Mouse (Mus musculus) left cerebral cortex, adult 11 months (tissue): ENCODE data around the gene Plekhh2.
"Not testable (repeated sequence)": the region's sequence is repeated elsewhere in the genome, so short reads cannot be mapped to it uniquely, and the experiment has no call there.

Experiments used
- DNase-seq: peaks from one replicate; pipeline ENCODE4 v3.0.0; 2022; ENCODE audit warnings: low spot score

The Plekhh2 gene

GRCm38 (mm10) chr17:84512516-84513085, 906 bp downstream of the Plekhh2 start:
- DNase-seq = no peak

- no peak for DNase-seq
Measured at GRCm38 (mm10) chr17:84515901-84516300, 4.2 kb downstream of the Plekhh2 start.

GRCm38 (mm10) chr17:84519346-84519745, 7.7 kb downstream of the Plekhh2 start:
- no peak for DNase-seq

GRCm38 (mm10) chr17:84520057-84520456, 8.4 kb downstream of the Plekhh2 start:
- no peak for DNase-seq

- no peak for DNase-seq
Measured at GRCm38 (mm10) chr17:84529356-84529755, 17.7 kb downstream of the Plekhh2 start.

- no peak for DNase-seq
Measured at GRCm38 (mm10) chr17:84530202-84530796, 18.6 kb downstream of the Plekhh2 start.

- DNase-seq = no peak
Measured at GRCm38 (mm10) chr17:84532909-84533499, 21.3 kb downstream of the Plekhh2 start.

GRCm38 (mm10) chr17:84533841-84534240, 22.1 kb downstream of the Plekhh2 start:
- no peak for DNase-seq

- DNase-seq = no peak
Measured at GRCm38 (mm10) chr17:84534632-84535031, 22.9 kb downstream of the Plekhh2 start.

GRCm38 (mm10) chr17:84535226-84535625, 23.5 kb downstream of the Plekhh2 start:
- no peak for DNase-seq

GRCm38 (mm10) chr17:84537301-84537700, 25.6 kb downstream of the Plekhh2 start:
- DNase-seq = no peak

GRCm38 (mm10) chr17:84537966-84538365, 26.3 kb downstream of the Plekhh2 start:
- no peak for DNase-seq

GRCm38 (mm10) chr17:84540603-84541002, 28.9 kb downstream of the Plekhh2 start:
- DNase-seq = no peak

GRCm38 (mm10) chr17:84550902-84551877, 39.5 kb downstream of the Plekhh2 start:
- DNase-seq = peak; percentile 36

- no peak for DNase-seq
Measured at GRCm38 (mm10) chr17:84552230-84552629, 40.5 kb downstream of the Plekhh2 start.

GRCm38 (mm10) chr17:84564264-84564663, 52.6 kb downstream of the Plekhh2 start:
- not testable (repeated sequence) for DNase-seq

- no peak for DNase-seq
Measured at GRCm38 (mm10) chr17:84565762-84566161, 54.1 kb downstream of the Plekhh2 start.

GRCm38 (mm10) chr17:84566773-84567555, 55.3 kb downstream of the Plekhh2 start:
- no peak for DNase-seq

- no peak for DNase-seq
Measured at GRCm38 (mm10) chr17:84568807-84569206, 57.1 kb downstream of the Plekhh2 start.

GRCm38 (mm10) chr17:84569770-84570169, 58.1 kb downstream of the Plekhh2 start:
- no peak for DNase-seq

GRCm38 (mm10) chr17:84571629-84572028, 59.9 kb downstream of the Plekhh2 start:
- no peak for DNase-seq

GRCm38 (mm10) chr17:84573305-84573704, 61.6 kb downstream of the Plekhh2 start:
- no peak for DNase-seq
